Mouse (Mus musculus): Measurements from ENCODE around the gene Plekha8. TPM values are rescaled to one million over a fixed set of nuclear protein-coding genes. Genes with fewer than 3 reads are reported as not detected.

Gene Plekha8
- polyA plus RNA-seq, 1 experiment = 14.4 TPM

DNA sequence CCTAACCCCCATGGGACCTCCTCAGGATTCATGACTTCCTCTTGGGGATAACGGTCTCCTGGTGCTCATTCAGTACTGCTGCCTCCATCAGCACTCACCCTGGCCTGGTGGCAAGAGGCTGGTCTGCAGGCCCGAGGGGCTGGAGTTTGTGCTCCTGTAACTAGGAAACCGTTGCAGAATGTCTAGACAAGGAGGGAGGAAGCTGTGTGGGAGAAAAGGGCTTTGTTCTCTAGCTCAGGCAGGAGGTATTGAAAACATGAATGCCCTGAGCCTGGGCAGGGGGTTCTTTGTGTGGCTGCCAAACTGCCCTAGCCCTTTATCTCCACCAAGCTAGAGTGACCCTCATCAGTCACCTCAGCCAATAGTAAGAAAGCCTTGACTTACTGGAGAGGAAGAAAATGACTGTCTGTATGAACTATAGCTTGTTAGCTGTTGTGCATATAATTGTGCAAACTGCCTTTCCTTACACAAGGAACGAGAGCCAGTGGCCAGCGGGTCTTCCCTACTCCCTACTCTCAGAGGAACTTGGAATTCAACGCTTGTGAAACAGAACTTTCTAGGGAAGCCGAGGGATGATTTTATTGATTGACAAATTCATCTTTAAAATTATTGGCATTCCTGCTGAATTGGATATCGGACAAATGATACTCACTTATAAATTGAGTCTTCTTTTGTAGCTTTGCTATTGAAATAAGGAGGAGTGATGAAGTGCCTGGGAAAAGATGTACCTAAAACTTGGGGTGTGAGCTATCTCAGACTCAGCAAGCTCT lies 40.4 kb upstream of the Plekha8 start:
- TF ChIP-seq CTCF (IDR thresholded peaks at IDR 0.05; ENCODE audit: control insufficient read depth, insufficient read depth, insufficient replicate concordance, low read depth, low read length) = no peak
- TF ChIP-seq POLR2A (IDR thresholded peaks at IDR 0.05; ENCODE audit: control insufficient read depth, low read depth, low read length) = no peak
- H3K36me3 ChIP-seq (ENCODE audit: control insufficient read depth, insufficient read depth, low read length) = no peaks in the 10 kb centered on the region
- H3K27ac ChIP-seq (ENCODE audit: control insufficient read depth, insufficient read depth, low read depth, low read length) = no peak overlapping the region
- no peaks in the 10 kb centered on the region; the same call in 1 of the 2 replicates for H3K4me1 ChIP-seq (ENCODE audit: control insufficient read depth, insufficient read depth, low read length)
- H3K27me3 ChIP-seq (ENCODE audit: control insufficient read depth, insufficient read depth, low read length) = no peaks in the 10 kb centered on the region
- no peak overlapping the region for H3K4me3 ChIP-seq (ENCODE audit: control insufficient read depth, low read depth, low read length)

DNA sequence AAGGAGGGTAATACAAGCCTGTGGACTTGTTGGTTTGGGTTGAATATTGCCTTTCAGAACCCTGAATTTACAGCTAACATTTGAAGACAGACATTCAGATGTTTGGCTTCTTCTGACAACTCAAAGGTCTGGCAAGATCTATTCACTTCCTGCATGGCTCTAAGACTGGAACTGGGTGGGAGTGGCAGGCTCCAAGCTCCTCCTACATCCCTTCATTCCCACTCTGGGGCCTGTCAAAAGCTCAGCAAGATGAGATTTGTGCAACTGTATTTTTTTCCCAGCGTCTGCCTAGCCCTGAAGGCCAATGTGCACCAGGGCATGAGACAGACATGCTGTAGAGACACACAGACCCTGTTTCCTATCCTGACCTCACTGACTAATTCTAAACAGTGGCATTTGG lies 39.1 kb upstream of the Plekha8 start:
- Histone ChIP-seq H3K27me3 (ENCODE audit: control insufficient read depth, insufficient read depth, low read length) (no peaks in the 10 kb centered on the region), H3K36me3 (ENCODE audit: control insufficient read depth, insufficient read depth, low read length) (no peaks in the 10 kb centered on the region), H3K4me3 (ENCODE audit: control insufficient read depth, low read depth, low read length) (no peak overlapping the region), H3K4me1 (ENCODE audit: control insufficient read depth, insufficient read depth, low read length) (no peaks in the 10 kb centered on the region; the same call in 1 of the 2 replicates), H3K27ac (ENCODE audit: control insufficient read depth, insufficient read depth, low read depth, low read length) (no peak overlapping the region)
- no peak for TF ChIP-seq CTCF (IDR thresholded peaks at IDR 0.05; ENCODE audit: control insufficient read depth, insufficient read depth, insufficient replicate concordance, low read depth, low read length)
- TF ChIP-seq POLR2A (IDR thresholded peaks at IDR 0.05; ENCODE audit: control insufficient read depth, low read depth, low read length) = no peak

DNA sequence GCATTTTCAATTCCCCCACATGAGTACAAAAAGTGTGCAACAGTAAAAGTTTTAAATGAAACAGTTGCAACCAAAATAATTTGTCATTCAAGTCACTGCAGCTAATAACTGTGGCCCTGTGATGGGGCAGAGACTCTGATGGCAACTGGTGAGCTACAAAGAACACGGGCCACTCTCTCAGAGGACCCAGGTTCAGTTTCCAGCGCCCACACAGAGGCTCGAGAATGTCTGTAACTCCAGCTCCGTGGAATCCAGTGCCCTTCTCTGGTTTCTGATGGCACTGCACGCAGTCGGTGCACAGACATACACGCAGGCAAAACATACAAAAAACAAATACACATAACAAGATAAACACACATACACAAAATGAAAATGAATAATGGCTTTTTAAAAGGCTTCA lies 37.2 kb upstream of the Plekha8 start:
- TF ChIP-seq POLR2A (IDR thresholded peaks at IDR 0.05; ENCODE audit: control insufficient read depth, low read depth, low read length) (no peak), CTCF (IDR thresholded peaks at IDR 0.05; ENCODE audit: control insufficient read depth, insufficient read depth, insufficient replicate concordance, low read depth, low read length) (no peak)
- Histone ChIP-seq H3K36me3 (ENCODE audit: control insufficient read depth, insufficient read depth, low read length) (no peaks in the 10 kb centered on the region), H3K27me3 (ENCODE audit: control insufficient read depth, insufficient read depth, low read length) (no peaks in the 10 kb centered on the region), H3K27ac (ENCODE audit: control insufficient read depth, insufficient read depth, low read depth, low read length) (no peak overlapping the region), H3K4me1 (ENCODE audit: control insufficient read depth, insufficient read depth, low read length) (no peaks in the 10 kb centered on the region; the same call in 1 of the 2 replicates), H3K4me3 (ENCODE audit: control insufficient read depth, low read depth, low read length) (no peak overlapping the region)

DNA sequence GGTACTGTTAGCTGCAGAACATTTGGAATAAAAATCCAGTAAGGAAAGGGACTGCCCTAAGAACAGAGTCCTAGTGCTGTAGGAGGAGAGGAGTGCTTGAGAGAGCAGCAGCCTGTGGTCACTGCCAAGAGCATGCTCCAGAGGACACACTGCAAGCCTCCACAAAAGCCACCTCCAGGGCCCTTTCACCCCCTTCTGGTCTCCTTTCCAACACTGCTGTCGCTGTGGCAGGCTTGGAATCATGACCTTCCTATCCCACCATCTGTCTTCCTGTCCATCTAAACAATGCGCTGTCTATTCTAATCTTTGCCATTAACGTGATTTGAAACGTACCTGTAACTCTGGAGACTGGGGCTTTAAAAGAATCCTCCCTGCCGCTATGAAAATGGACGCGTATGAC lies 36.4 kb upstream of the Plekha8 start:
- Histone ChIP-seq H3K27me3 (ENCODE audit: control insufficient read depth, insufficient read depth, low read length) (no peaks in the 10 kb centered on the region), H3K4me1 (ENCODE audit: control insufficient read depth, insufficient read depth, low read length) (no peaks in the 10 kb centered on the region; the same call in 1 of the 2 replicates), H3K36me3 (ENCODE audit: control insufficient read depth, insufficient read depth, low read length) (no peaks in the 10 kb centered on the region), H3K4me3 (ENCODE audit: control insufficient read depth, low read depth, low read length) (no peak overlapping the region), H3K27ac (ENCODE audit: control insufficient read depth, insufficient read depth, low read depth, low read length) (no peak overlapping the region)
- no peak for TF ChIP-seq CTCF (IDR thresholded peaks at IDR 0.05; ENCODE audit: control insufficient read depth, insufficient read depth, insufficient replicate concordance, low read depth, low read length)
- TF ChIP-seq POLR2A (IDR thresholded peaks at IDR 0.05; ENCODE audit: control insufficient read depth, low read depth, low read length) = no peak

DNA sequence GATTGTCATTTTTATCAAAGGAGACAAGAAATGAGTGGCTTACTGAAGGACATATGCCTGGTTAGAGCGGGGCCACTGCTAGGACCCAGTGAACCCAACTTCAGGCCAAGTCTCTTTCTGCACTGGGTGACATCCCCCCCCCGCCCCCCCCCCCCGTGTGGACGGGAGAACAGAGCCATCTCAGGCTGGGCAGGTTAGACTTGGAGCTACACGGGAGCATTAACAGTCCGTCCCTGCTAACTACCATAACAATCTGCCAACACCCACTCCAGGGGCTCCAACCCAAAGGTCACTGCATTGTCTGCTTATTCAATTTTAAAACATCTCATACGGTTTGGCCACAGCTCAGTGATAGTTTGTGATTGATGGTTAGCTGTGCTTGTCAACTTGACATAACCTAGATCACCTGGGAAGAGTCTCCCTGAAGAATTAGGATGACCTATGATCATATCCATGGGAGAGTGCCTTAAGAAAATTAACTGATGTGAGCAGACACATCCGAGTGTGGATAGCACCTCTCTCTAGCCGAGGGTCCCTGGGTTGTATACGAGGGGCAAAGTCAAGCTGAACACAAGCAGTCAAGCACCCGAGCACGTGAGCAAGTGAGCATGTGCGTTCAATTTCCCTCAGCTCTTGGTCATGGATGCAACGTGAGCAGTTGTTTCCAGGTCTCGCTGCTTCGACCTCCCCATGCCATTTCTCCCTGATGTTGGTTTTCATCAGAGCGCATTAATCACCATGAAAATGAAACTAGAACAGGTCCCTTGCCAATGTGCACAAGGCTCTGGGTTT lies 32.7 kb upstream of the Plekha8 start:
- Histone ChIP-seq H3K27me3 (ENCODE audit: control insufficient read depth, insufficient read depth, low read length) (no peaks in the 10 kb centered on the region), H3K27ac (ENCODE audit: control insufficient read depth, insufficient read depth, low read depth, low read length) (no peak overlapping the region), H3K36me3 (ENCODE audit: control insufficient read depth, insufficient read depth, low read length) (no peaks in the 10 kb centered on the region), H3K4me3 (ENCODE audit: control insufficient read depth, low read depth, low read length) (no peak overlapping the region), H3K4me1 (ENCODE audit: control insufficient read depth, insufficient read depth, low read length) (peaks cover 2% of the 10 kb centered on the region)
- TF ChIP-seq CTCF (IDR thresholded peaks at IDR 0.05; ENCODE audit: control insufficient read depth, insufficient read depth, insufficient replicate concordance, low read depth, low read length) (no peak), POLR2A (IDR thresholded peaks at IDR 0.05; ENCODE audit: control insufficient read depth, low read depth, low read length) (no peak)

DNA sequence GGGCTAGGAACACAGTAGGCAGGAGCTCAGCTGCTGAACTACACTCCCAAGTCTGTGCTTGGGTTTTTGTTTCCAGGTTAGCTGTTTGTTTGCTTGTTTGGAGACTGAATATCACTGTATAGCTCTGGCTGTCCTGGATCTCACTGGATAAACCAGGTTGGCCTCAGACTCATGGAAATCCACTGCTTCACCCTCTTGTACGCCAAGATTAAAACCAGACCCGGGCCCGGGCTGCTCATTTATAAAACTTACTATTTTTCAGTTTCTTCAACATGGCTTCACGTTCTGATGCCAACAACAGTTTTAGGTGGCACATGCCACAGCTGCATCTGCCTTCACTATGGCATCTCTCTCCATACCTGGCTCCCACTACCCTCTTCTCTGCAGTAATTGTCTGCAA lies 31.4 kb upstream of the Plekha8 start:
- Histone ChIP-seq H3K4me1 (ENCODE audit: control insufficient read depth, insufficient read depth, low read length) (peaks cover 2% of the 10 kb centered on the region), H3K27me3 (ENCODE audit: control insufficient read depth, insufficient read depth, low read length) (no peaks in the 10 kb centered on the region), H3K36me3 (ENCODE audit: control insufficient read depth, insufficient read depth, low read length) (no peaks in the 10 kb centered on the region), H3K4me3 (ENCODE audit: control insufficient read depth, low read depth, low read length) (no peak overlapping the region), H3K27ac (ENCODE audit: control insufficient read depth, insufficient read depth, low read depth, low read length) (no peak overlapping the region)
- no peak for TF ChIP-seq CTCF (IDR thresholded peaks at IDR 0.05; ENCODE audit: control insufficient read depth, insufficient read depth, insufficient replicate concordance, low read depth, low read length)
- TF ChIP-seq POLR2A (IDR thresholded peaks at IDR 0.05; ENCODE audit: control insufficient read depth, low read depth, low read length) = no peak

DNA sequence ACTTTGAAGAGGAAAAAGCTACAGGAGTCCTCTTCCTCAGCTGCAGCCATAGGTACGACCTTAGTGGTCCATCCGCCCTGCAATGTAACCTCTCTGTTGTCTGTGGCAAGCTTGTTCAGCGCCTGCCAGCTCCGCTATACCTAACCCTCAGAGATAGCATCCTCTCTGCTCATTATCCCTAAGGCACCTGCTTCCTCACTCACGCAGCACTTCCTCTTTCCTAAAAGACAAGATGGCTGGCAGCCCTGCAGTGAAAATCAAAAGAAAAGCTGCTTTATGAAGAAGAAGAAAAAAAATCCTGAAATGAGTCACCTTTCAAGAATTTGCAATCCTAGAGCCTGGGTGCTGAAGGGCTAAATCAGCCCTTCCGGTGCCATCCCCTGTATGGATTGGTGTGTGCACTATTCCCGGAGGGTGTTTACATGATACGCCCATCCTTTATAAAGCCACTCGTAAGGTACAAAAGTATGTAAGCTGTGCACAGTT lies 30.4 kb upstream of the Plekha8 start:
- H3K27ac ChIP-seq (ENCODE audit: control insufficient read depth, insufficient read depth, low read depth, low read length) = no peak overlapping the region
- H3K4me3 ChIP-seq (ENCODE audit: control insufficient read depth, low read depth, low read length) = no peak overlapping the region
- no peaks in the 10 kb centered on the region for H3K27me3 ChIP-seq (ENCODE audit: control insufficient read depth, insufficient read depth, low read length)
- peaks cover 2% of the 10 kb centered on the region for H3K4me1 ChIP-seq (ENCODE audit: control insufficient read depth, insufficient read depth, low read length)
- TF ChIP-seq POLR2A (IDR thresholded peaks at IDR 0.05; ENCODE audit: control insufficient read depth, low read depth, low read length) (no peak), CTCF (IDR thresholded peaks at IDR 0.05; ENCODE audit: control insufficient read depth, insufficient read depth, insufficient replicate concordance, low read depth, low read length) (no peak)
- H3K36me3 ChIP-seq (ENCODE audit: control insufficient read depth, insufficient read depth, low read length) = no peaks in the 10 kb centered on the region
